Mouse (Mus musculus): ENCODE measurements around the gene Apc2.

DNA sequence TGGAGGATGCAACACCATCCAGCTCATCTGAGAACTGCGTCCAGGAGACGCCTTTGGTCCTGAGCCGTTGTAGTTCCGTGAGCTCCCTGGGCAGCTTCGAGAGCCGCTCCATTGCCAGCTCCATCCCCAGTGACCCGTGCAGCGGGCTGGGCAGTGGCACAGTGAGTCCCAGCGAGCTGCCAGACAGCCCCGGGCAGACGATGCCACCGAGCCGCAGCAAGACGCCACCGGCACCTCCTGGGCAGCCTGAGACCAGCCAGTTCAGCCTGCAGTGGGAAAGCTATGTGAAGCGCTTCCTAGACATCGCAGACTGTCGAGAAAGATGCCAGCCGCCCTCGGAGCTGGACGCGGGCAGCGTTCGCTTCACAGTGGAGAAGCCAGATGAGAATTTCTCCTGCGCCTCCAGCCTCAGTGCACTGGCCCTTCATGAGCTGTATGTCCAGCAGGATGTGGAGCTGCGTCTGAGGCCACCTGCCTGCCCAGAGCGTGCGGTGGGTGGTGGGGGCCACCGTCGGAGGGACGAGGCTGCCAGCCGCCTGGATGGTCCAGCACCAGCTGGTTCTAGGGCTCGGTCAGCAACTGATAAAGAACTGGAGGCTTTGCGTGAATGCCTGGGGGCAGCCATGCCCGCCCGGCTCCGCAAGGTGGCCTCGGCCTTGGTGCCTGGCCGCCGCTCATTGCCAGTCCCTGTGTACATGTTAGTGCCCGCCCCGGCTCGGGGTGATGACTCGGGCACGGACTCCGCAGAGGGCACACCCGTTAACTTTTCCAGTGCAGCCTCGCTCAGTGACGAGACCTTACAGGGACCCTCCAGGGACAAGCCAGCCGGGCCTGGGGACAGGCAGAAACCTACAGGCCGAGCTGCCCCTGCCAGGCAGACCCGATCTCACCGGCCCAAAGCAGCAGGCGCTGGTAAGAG is 17.1 kb downstream of the Apc2 start:
- TF ChIP-seq CTCF (IDR thresholded peaks at IDR 0.05; ENCODE audit: borderline replicate concordance, control insufficient read depth, extremely low read depth, insufficient read depth, low read length, poor library complexity) (no peak), POLR2A (IDR thresholded peaks at IDR 0.05; ENCODE audit: control insufficient read depth, extremely low read depth, insufficient read depth, low read length, poor library complexity) (no peak)
